Comparison of ENCODE assay signal across 8 mouse cellular contexts in the genomic region with DNA sequence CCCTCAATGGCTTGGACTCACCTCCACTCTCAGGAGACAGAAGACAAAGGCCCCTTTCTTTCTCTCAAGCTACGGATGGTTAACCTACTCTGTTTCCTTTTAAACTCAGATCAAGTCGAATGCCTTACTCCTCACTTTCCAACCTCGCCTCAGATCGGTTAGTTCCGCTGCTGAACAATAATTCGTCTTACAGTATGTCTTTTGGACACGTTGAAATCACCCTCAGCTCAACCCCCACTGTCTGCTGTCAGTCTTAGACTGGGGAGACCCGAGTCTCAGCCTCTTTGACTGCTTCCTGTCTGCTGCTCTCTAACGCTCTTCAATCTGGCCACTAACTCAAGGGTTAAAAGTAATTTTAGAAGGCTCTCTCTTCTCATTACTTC. TPM values are rescaled to one million over a fixed set of nuclear protein-coding genes. Genes with fewer than 3 reads are reported as not detected.
DNase-seq lines count a peak whose midpoint lies in the region; ATAC-seq and TF ChIP-seq lines count a peak whose summit lies in the region.

No protein-coding gene starts in this region.

- TF ChIP-seq CTCF in E14TG2a.4 (conservative IDR thresholded peaks at IDR 0.05; ENCODE audit: low read length): no peak

- no peak overlapping the region for H3K27ac ChIP-seq in heart, embryonic 13.5 days (replicated peaks)
- peak overlapping the region; percentile 69 for H3K27ac ChIP-seq in forebrain, embryonic 14.5 days (ENCODE audit: low read depth, low read length)
- no peak overlapping the region for H3K27ac ChIP-seq in liver, embryonic 15.5 days (replicated peaks)

- peaks cover 85% of the 10 kb centered on the region for H3K27me3 ChIP-seq in heart, embryonic 13.5 days (replicated peaks)
- peaks cover 41% of the 10 kb centered on the region for H3K27me3 ChIP-seq in E14TG2a.4 (ENCODE audit: insufficient read depth, low read length)
- no peaks in the 10 kb centered on the region for H3K27me3 ChIP-seq in forebrain, embryonic 14.5 days (replicated peaks; ENCODE audit: control insufficient read depth, insufficient read depth, low read length)
- peaks cover 80% of the 10 kb centered on the region for H3K27me3 ChIP-seq in liver, embryonic 15.5 days

- H3K4me2 ChIP-seq in heart, embryonic 13.5 days: peak overlapping the region; percentile 74
- H3K4me2 ChIP-seq in forebrain, embryonic 14.5 days (ENCODE audit: low read length): peak overlapping the region; percentile 72
- H3K4me2 ChIP-seq in liver, embryonic 15.5 days: peak overlapping the region; percentile 86

- no peaks in the 10 kb centered on the region for H3K9me3 ChIP-seq in heart, embryonic 13.5 days
- no peaks in the 10 kb centered on the region for H3K9me3 ChIP-seq in E14TG2a.4 (ENCODE audit: low read length)
- no peaks in the 10 kb centered on the region for H3K9me3 ChIP-seq in forebrain, embryonic 14.5 days (replicated peaks; ENCODE audit: control insufficient read depth, low read length)
- no peaks in the 10 kb centered on the region for H3K9me3 ChIP-seq in liver, embryonic 15.5 days (replicated peaks)

- no peak for ATAC-seq in heart, embryonic 13.5 days (ENCODE audit: extremely low read depth, insufficient number of reproducible peaks, low FRiP score, low TSS enrichment)
- peak; percentile 29 for ATAC-seq in forebrain, embryonic 14.5 days
- no peak for ATAC-seq in liver, embryonic 15.5 days (ENCODE audit: insufficient read depth)

- DNase-seq in heart, adult 8-10 months (ENCODE audit: low spot score): no peak
- no peak for DNase-seq in forebrain, embryonic 14.5 days (ENCODE audit: low spot score)
- DNase-seq in ovary, adult 18-20 months (ENCODE audit: low spot score): no peak
- DNase-seq in left cerebral cortex, postnatal 36 days (ENCODE audit: low spot score in 2 of 2): no peak
- no peak for DNase-seq in urinary bladder, postnatal 10 days (ENCODE audit: low spot score)

- H3K9ac ChIP-seq in heart, embryonic 13.5 days: no peak overlapping the region
- H3K9ac ChIP-seq in forebrain, embryonic 14.5 days (ENCODE audit: low read length): peak overlapping the region; percentile 54
- no peak overlapping the region for H3K9ac ChIP-seq in liver, embryonic 15.5 days

- H3K36me3 ChIP-seq in heart, embryonic 13.5 days: no peaks in the 10 kb centered on the region
- no peaks in the 10 kb centered on the region for H3K36me3 ChIP-seq in E14TG2a.4 (ENCODE audit: insufficient read depth, low read length)
- 0 out of 2 replicates have a peak, but pooled peaks cover 4% of the 10 kb centered on the region for H3K36me3 ChIP-seq in forebrain, embryonic 14.5 days (ENCODE audit: control insufficient read depth, insufficient read depth, low read length)
- no peaks in the 10 kb centered on the region for H3K36me3 ChIP-seq in liver, embryonic 15.5 days (replicated peaks)

- WGBS in heart, embryonic 13.5 days: 28% methylated on average over 9 of the region's 9 CpGs
- 8% methylated on average over 9 of the region's 9 CpGs for WGBS in forebrain, embryonic 14.5 days
- 21% methylated on average over 9 of the region's 9 CpGs for WGBS in liver, embryonic 15.5 days (ENCODE audit: insufficient replicate concordance)

- peak overlapping the region; percentile 60 for H3K4me3 ChIP-seq in heart, embryonic 13.5 days
- H3K4me3 ChIP-seq in E14TG2a.4 (replicated peaks; ENCODE audit: low read length): peak overlapping the region; percentile 90
- peak overlapping the region; percentile 74 for H3K4me3 ChIP-seq in forebrain, embryonic 14.5 days (ENCODE audit: low read depth, low read length)
- peak overlapping the region; percentile 61; the same call in 1 of the 2 replicates for H3K4me3 ChIP-seq in liver, embryonic 15.5 days (replicated peaks)

- intact Hi-C loops in left cerebral cortex, postnatal 36 days (cut with DNase I): loop anchor here (10.0 kb wide), 1 partner anchor 224 kb away; no protein-coding TSS in a partner anchor

- H3K4me1 ChIP-seq in heart, embryonic 13.5 days: peaks cover 16% of the 10 kb centered on the region
- H3K4me1 ChIP-seq in E14TG2a.4 (replicated peaks; ENCODE audit: low read depth, low read length): peaks cover 44% of the 10 kb centered on the region
- peaks cover 16% of the 10 kb centered on the region for H3K4me1 ChIP-seq in forebrain, embryonic 14.5 days (ENCODE audit: control insufficient read depth, insufficient read depth, low read length)
- peaks cover 23% of the 10 kb centered on the region for H3K4me1 ChIP-seq in liver, embryonic 15.5 days (replicated peaks)

RNA-seq across cellular contexts. Expression of gene Slc4a8, which starts 0.5 kb away (rescaled TPM):
- polyA plus RNA-seq in heart, embryonic 13.5 days (2015; fragmentation: Nextera tagmentation; extraction: Ambion mirVana): 1.0 and 1.1 TPM in 2 replicates
- total RNA-seq in heart, adult 8-10 months (2022): 1 to 10 TPM; 1.9 to 4.3 (median 2.8) TPM
- polyA plus RNA-seq in forebrain, embryonic 14.5 days (2014; fragmentation: Nextera tagmentation; extraction: Ambion mirVana): 11.2 and 17.8 TPM in 2 replicates
- 0.25 and 0.50 TPM in 2 replicates for polyA plus RNA-seq in liver, embryonic 15.5 days (2015; fragmentation: Nextera tagmentation; extraction: Ambion mirVana)
- total RNA-seq in left cerebral cortex, postnatal 36 days (2021): 10 to 100 TPM; 66.2 to 80.7 TPM

RNA-seq across cellular contexts. Expression of gene Galnt6, which starts 31.9 kb away (rescaled TPM):
- 0.09 and 0.13 TPM in 2 replicates for polyA plus RNA-seq in heart, embryonic 13.5 days (2015; fragmentation: Nextera tagmentation; extraction: Ambion mirVana)
- under 1 TPM; 0.54 to 0.86 (median 0.64) TPM for total RNA-seq in heart, adult 8-10 months (2022)
- polyA plus RNA-seq in forebrain, embryonic 14.5 days (2014; fragmentation: Nextera tagmentation; extraction: Ambion mirVana): 0.09 and 0.10 TPM in 2 replicates
- 1.2 and 1.5 TPM in 2 replicates for polyA plus RNA-seq in liver, embryonic 15.5 days (2015; fragmentation: Nextera tagmentation; extraction: Ambion mirVana)
- total RNA-seq in left cerebral cortex, postnatal 36 days (2021): 1 to 10 TPM; 3.7 to 7.7 TPM
